Mouse (Mus musculus) small intestine, adult 2 months (tissue): ENCODE results near the gene Ints4. TPM values are rescaled to one million over a fixed set of nuclear protein-coding genes. Genes with fewer than 3 reads are reported as not detected.

ENCODE experiments used
- H3K27ac ChIP-seq: fragments of 200-500 bp; 2 replicates; pipeline ENCODE4 v1.5.1; 2012; ENCODE audit warnings: low read depth, low read length, control low read depth, inconsistent platforms; ENCODE audit not compliant: insufficient read depth
- H3K27me3 ChIP-seq: fragments of 200-500 bp; 2 replicates; pipeline ENCODE4 v1.6.1; 2012; ENCODE audit warnings: mild to moderate bottlenecking, moderate library complexity, low read length, inconsistent platforms; ENCODE audit not compliant: control insufficient read depth, insufficient read depth
- H3K36me3 ChIP-seq: fragments of 200-500 bp; 2 replicates; pipeline ENCODE4 v1.6.1; 2012; ENCODE audit warnings: mild to moderate bottlenecking, low read length, control low read depth, inconsistent platforms; ENCODE audit not compliant: control insufficient read depth, insufficient read depth
- H3K4me1 ChIP-seq: fragments of 200-500 bp; 2 replicates; pipeline ENCODE4 v1.6.1; 2012; ENCODE audit warnings: low read length, inconsistent platforms, mixed read lengths; ENCODE audit not compliant: control insufficient read depth, insufficient read depth, insufficient read length
- H3K4me3 ChIP-seq: fragments of 200-500 bp; 2 replicates; pipeline ENCODE4 v1.5.1; 2012; ENCODE audit warnings: low read depth, mild to moderate bottlenecking, control low read depth, inconsistent platforms, low read length, moderate library complexity
- CTCF ChIP-seq: fragments of 200-500 bp; IDR thresholded peaks from 2 replicates; pipeline ENCODE4 v1.5.1; 2012; ENCODE audit warnings: low read depth, mild to moderate bottlenecking, control low read depth, inconsistent platforms, low read length, moderate library complexity, mixed read lengths; ENCODE audit not compliant: insufficient replicate concordance, insufficient read length; ENCODE audit errors: extremely low read depth
- POLR2A ChIP-seq: fragments of 200-500 bp; IDR thresholded peaks from 2 replicates; pipeline ENCODE4 v1.6.1; 2012; ENCODE audit warnings: low read depth, mild to moderate bottlenecking, control low read depth, inconsistent platforms, low read length, moderate library complexity
- WGBS: fragments of 180-500 bp; shearing (Covaris S2); methylation state at CpG from one replicate; pipeline ENCODE4 v1.1.7; 2018; 5-methylcytosine and 5-hydroxymethylcytosine counted together
- polyA plus RNA-seq: library from polyadenylated mRNA; depleted of rRNA; stranded (reverse); fragments of >200 nt; gene quantifications from 2 replicates; pipeline ENCODE4 v1.2.3, GENCODE M21; 2012; rRNA removed

The Ints4 gene
- polyA plus RNA-seq, 1 experiment, result 42.1 TPM

DNA sequence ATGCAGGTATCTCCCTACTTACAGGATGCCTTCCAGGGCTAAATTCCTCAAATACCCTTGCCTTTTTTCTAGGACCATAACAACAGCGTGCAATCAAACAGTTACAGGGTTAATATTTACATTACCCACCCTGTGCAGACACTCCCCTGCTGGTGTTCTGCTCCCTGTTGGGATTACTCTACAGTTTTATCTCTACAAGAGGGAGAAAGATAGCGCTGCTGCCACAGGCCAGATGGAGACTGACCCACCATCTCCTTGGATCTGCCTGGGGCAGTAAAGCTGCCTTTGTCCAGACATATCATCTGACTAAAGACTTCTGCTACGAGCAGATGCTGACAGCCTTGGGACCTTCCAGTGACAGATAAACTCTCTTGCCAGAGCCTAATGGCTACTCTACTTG lies 109.7 kb downstream of the Ints4 start:
- no peaks in the 10 kb centered on the region for H3K36me3 ChIP-seq
- no peak overlapping the region for H3K4me3 ChIP-seq
- TF ChIP-seq POLR2A, result no peak
- no peak for TF ChIP-seq CTCF
- peaks cover 13% of the 10 kb centered on the region; the same call in 1 of the 2 replicates for H3K4me1 ChIP-seq
- H3K27ac ChIP-seq, result no peak overlapping the region
- 19% methylated on average over 3 of the region's 3 CpGs for WGBS
- no peaks in the 10 kb centered on the region for H3K27me3 ChIP-seq

Other genes with a start within 250 kb of the Ints4 start
- gene Usp35, start 148.9 kb upstream of the Ints4 start, polyA plus RNA-seq, result 2.9 and 14.6 TPM in 2 replicates
- 2.8 and 7.3 TPM in 2 replicates for gene Kctd21, start 148.6 kb upstream of the Ints4 start, polyA plus RNA-seq
- gene Alg8, start 109.3 kb upstream of the Ints4 start, polyA plus RNA-seq, result 3.7 and 6.4 TPM in 2 replicates
- gene Ndufc2, start 81.0 kb upstream of the Ints4 start, polyA plus RNA-seq, result 58.2 and 89.7 TPM in 2 replicates
- 2.8 and 4.2 TPM in 2 replicates for gene Thrsp, start 63.2 kb upstream of the Ints4 start, polyA plus RNA-seq
- 2.6 and 6.2 TPM in 2 replicates for gene Kctd14, start 29.6 kb upstream of the Ints4 start, polyA plus RNA-seq
- gene Aamdc, start 98.5 kb downstream of the Ints4 start, polyA plus RNA-seq, result 27.8 and 39.7 TPM in 2 replicates
- gene Rsf1, start 98.9 kb downstream of the Ints4 start, polyA plus RNA-seq, result 0.25 and 0.93 TPM in 2 replicates
- 8.6 and 9.9 TPM in 2 replicates for gene Clns1a, start 215.7 kb downstream of the Ints4 start, polyA plus RNA-seq